Mouse (Mus musculus) limb, embryonic 10.5 days (tissue): ENCODE data around the gene Pnpla1. TPM values are rescaled to one million over a fixed set of nuclear protein-coding genes. Genes with fewer than 3 reads are reported as not detected.

Experiments used
- DNase-seq: peaks from one replicate; pipeline ENCODE4 v3.0.0-alpha.2; 2017; ENCODE audit warnings: low spot score
- H3K27ac ChIP-seq: fragments of 300-500 bp; sonication (generic); 2 replicates; pipeline ENCODE4 v1.5.1; 2016; ENCODE audit warnings: mild to moderate bottlenecking
- H3K27me3 ChIP-seq: fragments of 300-500 bp; sonication (generic); 2 replicates; pipeline ENCODE4 v1.6.1; 2016; ENCODE audit warnings: low read depth, mild to moderate bottlenecking; ENCODE audit not compliant: poor library complexity, severe bottlenecking
- H3K36me3 ChIP-seq: fragments of 300-500 bp; sonication (generic); 2 replicates; pipeline ENCODE4 v1.6.1; 2016; ENCODE audit warnings: mild to moderate bottlenecking, moderate library complexity
- H3K4me1 ChIP-seq: fragments of 300-500 bp; sonication (generic); 2 replicates; pipeline ENCODE4 v1.6.1; 2016
- H3K4me3 ChIP-seq: fragments of 300-500 bp; sonication (generic); 2 replicates; pipeline ENCODE4 v1.5.1; 2016; ENCODE audit warnings: mild to moderate bottlenecking, moderate library complexity
- H3K9me3 ChIP-seq: fragments of 300-500 bp; sonication (generic); replicated peaks from 2 replicates; pipeline ENCODE4 v1.6.1; 2016; ENCODE audit warnings: mild to moderate bottlenecking
- WGBS: fragments of 180-500 bp; shearing (Covaris S2); methylation state at CpG from one replicate; pipeline ENCODE4 v1.1.7; 2016; 5-methylcytosine and 5-hydroxymethylcytosine counted together
- polyA plus RNA-seq: library from polyadenylated mRNA; unstranded; fragments of >200 nt; fragmentation: Nextera tagmentation; extraction: Ambion mirVana; gene quantifications from 2 replicates; pipeline ENCODE4 v1.2.1, GENCODE M21; 2016

Gene Pnpla1
- polyA plus RNA-seq, 1 experiment from 2014 or later: 0.03 TPM

- Histone ChIP-seq H3K27me3 (peaks cover 35% of the 10 kb centered on the region), H3K4me1 (peaks cover 21% of the 10 kb centered on the region), H3K9me3 (no peaks in the 10 kb centered on the region), H3K36me3 (no peaks in the 10 kb centered on the region), H3K4me3 (peak overlapping the region; percentile 18), H3K27ac (no peak overlapping the region)
- 64% methylated on average over 5 of the region's 5 CpGs for WGBS
- DNase-seq: no peak
Observed at GRCm38 (mm10) chr17:28876331-28876730, 18.1 kb downstream of the Pnpla1 start.

GRCm38 (mm10) chr17:28876821-28877220 is 18.6 kb downstream of the Pnpla1 start:
- H3K27ac ChIP-seq: no peak overlapping the region
- peaks cover 21% of the 10 kb centered on the region for H3K4me1 ChIP-seq
- 14% methylated on average over 19 of the region's 19 CpGs for WGBS
- H3K27me3 ChIP-seq: peaks cover 39% of the 10 kb centered on the region
- H3K9me3 ChIP-seq: no peaks in the 10 kb centered on the region
- peak overlapping the region; percentile 18 for H3K4me3 ChIP-seq
- no peaks in the 10 kb centered on the region for H3K36me3 ChIP-seq
- DNase-seq: peak; percentile 60

GRCm38 (mm10) chr17:28879931-28880391 is 21.8 kb downstream of the Pnpla1 start:
- H3K27ac ChIP-seq: no peak overlapping the region
- peak overlapping the region; percentile 8; the same call in 1 of the 2 replicates for H3K4me3 ChIP-seq
- WGBS: 8% methylated on average over 18 of the region's 18 CpGs

GRCm38 (mm10) chr17:28882316-28882715 is 24.1 kb downstream of the Pnpla1 start:
- Histone ChIP-seq H3K4me3 (no peak overlapping the region), H3K36me3 (no peaks in the 10 kb centered on the region), H3K4me1 (peaks cover 9% of the 10 kb centered on the region), H3K27me3 (peaks cover 32% of the 10 kb centered on the region), H3K27ac (no peak overlapping the region), H3K9me3 (no peaks in the 10 kb centered on the region)
- 4% methylated on average over 12 of the region's 12 CpGs for WGBS
- peak; percentile 77 for DNase-seq

More at GRCm38 (mm10) chr17:28879931-28880391, 21.8 kb downstream of the Pnpla1 start:
- DNase-seq: peak; percentile 90
- no peaks in the 10 kb centered on the region for H3K9me3 ChIP-seq
- H3K4me1 ChIP-seq: peaks cover 23% of the 10 kb centered on the region
- peaks cover 39% of the 10 kb centered on the region for H3K27me3 ChIP-seq
- H3K36me3 ChIP-seq: no peaks in the 10 kb centered on the region

GRCm38 (mm10) chr17:28882810-28883209 is 24.6 kb downstream of the Pnpla1 start:
- Histone ChIP-seq H3K36me3 (no peaks in the 10 kb centered on the region), H3K27me3 (peaks cover 30% of the 10 kb centered on the region), H3K4me1 (peaks cover 9% of the 10 kb centered on the region), H3K9me3 (no peaks in the 10 kb centered on the region), H3K4me3 (no peak overlapping the region), H3K27ac (no peak overlapping the region)
- DNase-seq: no peak
- 61% methylated on average over 8 of the region's 8 CpGs for WGBS

- Histone ChIP-seq H3K4me3 (no peak overlapping the region), H3K4me1 (peaks cover 9% of the 10 kb centered on the region), H3K9me3 (no peaks in the 10 kb centered on the region), H3K27ac (no peak overlapping the region), H3K27me3 (peaks cover 23% of the 10 kb centered on the region), H3K36me3 (no peaks in the 10 kb centered on the region)
- no peak for DNase-seq
- WGBS: 76% methylated on average over 10 of the region's 10 CpGs
Observed at GRCm38 (mm10) chr17:28883941-28884516, 25.8 kb downstream of the Pnpla1 start.

- no peaks in the 10 kb centered on the region for H3K36me3 ChIP-seq
- no peak overlapping the region for H3K27ac ChIP-seq
- no peak for DNase-seq
- H3K4me1 ChIP-seq: peaks cover 3% of the 10 kb centered on the region
- no peak overlapping the region for H3K4me3 ChIP-seq
- WGBS: 89% methylated on average over 8 of the region's 8 CpGs
- H3K27me3 ChIP-seq: peaks cover 15% of the 10 kb centered on the region
- no peaks in the 10 kb centered on the region for H3K9me3 ChIP-seq
Observed at GRCm38 (mm10) chr17:28885231-28885630, 27.0 kb downstream of the Pnpla1 start.

- Histone ChIP-seq H3K36me3 (no peaks in the 10 kb centered on the region), H3K4me1 (0 out of 2 replicates have a peak, but pooled peaks cover 3% of the 10 kb centered on the region), H3K9me3 (no peaks in the 10 kb centered on the region), H3K27ac (no peak overlapping the region), H3K27me3 (peaks cover 5% of the 10 kb centered on the region), H3K4me3 (no peak overlapping the region)
- DNase-seq: no peak
- WGBS: 86% methylated on average over 8 of the region's 8 CpGs
Observed at GRCm38 (mm10) chr17:28886266-28886665, 28.1 kb downstream of the Pnpla1 start.

GRCm38 (mm10) chr17:28894050-28894767 is 36.0 kb downstream of the Pnpla1 start:
- Histone ChIP-seq H3K27ac (no peak overlapping the region), H3K27me3 (no peaks in the 10 kb centered on the region), H3K4me3 (no peak overlapping the region), H3K36me3 (no peaks in the 10 kb centered on the region), H3K9me3 (no peaks in the 10 kb centered on the region; the same call in 1 of the 2 replicates), H3K4me1 (peaks cover 4% of the 10 kb centered on the region; the same call in 1 of the 2 replicates)
- WGBS: 91% methylated on average over 11 of the region's 11 CpGs
- no peak for DNase-seq

GRCm38 (mm10) chr17:28895217-28895875 is 37.1 kb downstream of the Pnpla1 start:
- Histone ChIP-seq H3K4me3 (no peak overlapping the region), H3K27ac (no peak overlapping the region), H3K4me1 (peaks cover 11% of the 10 kb centered on the region), H3K27me3 (no peaks in the 10 kb centered on the region), H3K9me3 (no peaks in the 10 kb centered on the region; the same call in 1 of the 2 replicates), H3K36me3 (no peaks in the 10 kb centered on the region)
- DNase-seq: no peak
- 95% methylated on average over 21 of the region's 21 CpGs for WGBS

GRCm38 (mm10) chr17:28896095-28896780 is 38.0 kb downstream of the Pnpla1 start:
- DNase-seq: no peak
- H3K4me1 ChIP-seq: peaks cover 11% of the 10 kb centered on the region
- no peak overlapping the region for H3K4me3 ChIP-seq
- no peaks in the 10 kb centered on the region for H3K27me3 ChIP-seq
- no peak overlapping the region for H3K27ac ChIP-seq
- no peaks in the 10 kb centered on the region; the same call in 1 of the 2 replicates for H3K9me3 ChIP-seq
- 93% methylated on average over 11 of the region's 11 CpGs for WGBS
- H3K36me3 ChIP-seq: no peaks in the 10 kb centered on the region

GRCm38 (mm10) chr17:28897817-28898216 is 39.6 kb downstream of the Pnpla1 start:
- no peaks in the 10 kb centered on the region for H3K36me3 ChIP-seq
- WGBS: 89% methylated on average over 5 of the region's 5 CpGs
- no peak overlapping the region for H3K4me3 ChIP-seq

More at GRCm38 (mm10) chr17:28897817-28898216, 39.6 kb downstream of the Pnpla1 start:
- Histone ChIP-seq H3K9me3 (no peaks in the 10 kb centered on the region; the same call in 1 of the 2 replicates), H3K4me1 (peaks cover 11% of the 10 kb centered on the region), H3K27ac (no peak overlapping the region), H3K27me3 (no peaks in the 10 kb centered on the region)
- no peak for DNase-seq
